Mouse (Mus musculus) heart, embryonic 12.5 days (tissue): ENCODE data around the gene Ubiad1. TPM values are rescaled to one million over a fixed set of nuclear protein-coding genes. Genes with fewer than 3 reads are reported as not detected.

ENCODE experiments used
- ATAC-seq: fragments of 200-750 bp; cut with Nextera tagmentation; 2 replicates; pipeline ENCODE4 v1.8.0; 2017; ENCODE audit warnings: moderate TSS enrichment, moderate library complexity; ENCODE audit not compliant: insufficient number of reproducible peaks, low FRiP score
- H3K27ac ChIP-seq: fragments of 300-500 bp; sonication (generic); 2 replicates; pipeline ENCODE4 v1.5.1; 2016; ENCODE audit warnings: mild to moderate bottlenecking, moderate library complexity; ENCODE audit not compliant: poor library complexity, severe bottlenecking
- H3K27me3 ChIP-seq: fragments of 300-500 bp; sonication (generic); replicated peaks from 2 replicates; pipeline ENCODE4 v1.6.1; 2016; ENCODE audit warnings: mild to moderate bottlenecking, moderate library complexity
- H3K36me3 ChIP-seq: fragments of 300-500 bp; sonication (generic); 2 replicates; pipeline ENCODE4 v1.6.1; 2016; ENCODE audit warnings: mild to moderate bottlenecking, moderate library complexity
- H3K4me1 ChIP-seq: fragments of 300-500 bp; sonication (generic); replicated peaks from 2 replicates; pipeline ENCODE4 v1.6.1; 2016; ENCODE audit warnings: mild to moderate bottlenecking
- H3K4me2 ChIP-seq: fragments of 300-500 bp; sonication (generic); 2 replicates; pipeline ENCODE4 v1.6.1; 2016; ENCODE audit warnings: mild to moderate bottlenecking, moderate library complexity
- H3K4me3 ChIP-seq: fragments of 300-500 bp; sonication (generic); 2 replicates; pipeline ENCODE4 v1.5.1; 2016; ENCODE audit warnings: mild to moderate bottlenecking
- H3K9ac ChIP-seq: fragments of 300-500 bp; sonication (generic); 2 replicates; pipeline ENCODE4 v1.6.1; 2016; ENCODE audit warnings: mild to moderate bottlenecking, moderate library complexity
- H3K9me3 ChIP-seq: fragments of 300-500 bp; sonication (generic); replicated peaks from 2 replicates; pipeline ENCODE4 v1.6.1; 2016; ENCODE audit warnings: mild to moderate bottlenecking, moderate library complexity
- WGBS: fragments of 180-500 bp; shearing (Covaris S2); methylation state at CpG from one replicate; pipeline ENCODE4 v1.1.7; 2016; 5-methylcytosine and 5-hydroxymethylcytosine counted together
- polyA plus RNA-seq: library from polyadenylated mRNA; unstranded; fragments of >200 nt; fragmentation: Nextera tagmentation; extraction: Ambion mirVana; gene quantifications from 2 replicates; pipeline ENCODE4 v1.2.1, GENCODE M21; 2016

Gene Ubiad1
- polyA plus RNA-seq, 1 experiment from 2014 or later: 21.6 TPM

DNA sequence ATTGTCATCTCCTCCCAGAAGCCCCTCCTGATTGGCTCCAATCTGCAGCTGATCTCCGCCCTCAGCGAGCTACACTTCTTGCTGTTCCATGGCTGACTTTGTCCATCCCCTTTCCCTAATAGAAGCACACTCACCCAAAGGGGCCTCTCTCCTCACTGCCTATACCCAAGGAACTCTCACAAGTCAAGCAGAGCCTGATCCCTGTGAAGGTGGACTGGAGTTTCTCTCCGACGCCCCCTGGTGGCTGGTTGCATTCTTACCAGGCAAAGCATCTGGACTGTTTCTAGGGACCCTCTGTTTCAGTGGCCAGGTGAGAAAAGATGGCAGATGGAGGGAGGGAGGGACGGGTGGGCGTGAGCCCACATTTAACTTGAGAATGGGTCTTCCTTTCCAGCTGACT, 14.9 kb downstream of the Ubiad1 start:
- H3K36me3 ChIP-seq: no peaks in the 10 kb centered on the region; the same call in 1 of the 2 replicates
- H3K27me3 ChIP-seq: no peaks in the 10 kb centered on the region
- no peak for ATAC-seq
- no peak overlapping the region for H3K4me3 ChIP-seq
- H3K27ac ChIP-seq: no peak overlapping the region
- no peak overlapping the region for H3K4me2 ChIP-seq
- H3K9me3 ChIP-seq: no peaks in the 10 kb centered on the region
- no peaks in the 10 kb centered on the region for H3K4me1 ChIP-seq
- H3K9ac ChIP-seq: no peak overlapping the region
- 30% methylated on average over 6 of the region's 6 CpGs for WGBS

DNA sequence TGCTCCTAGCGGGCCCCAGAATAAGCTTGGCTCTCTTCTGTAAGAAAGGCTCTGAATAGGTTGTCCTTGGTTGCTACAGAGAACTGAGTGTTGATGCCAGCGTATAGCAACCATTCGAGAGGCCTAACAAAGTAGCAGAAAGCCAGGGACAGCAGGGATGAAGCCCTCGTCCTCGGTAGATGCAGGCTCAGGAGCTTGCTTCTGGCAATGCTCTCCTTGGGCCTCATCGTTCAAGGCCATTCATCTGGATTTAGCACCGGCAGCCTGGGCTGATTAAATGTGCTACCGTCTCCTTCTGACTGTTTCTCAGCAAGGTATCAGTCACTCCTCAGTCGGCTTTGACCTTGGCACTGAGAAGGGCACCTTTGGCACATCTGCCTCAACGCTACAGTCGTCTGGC, 15.4 kb downstream of the Ubiad1 start:
- no peaks in the 10 kb centered on the region for H3K9me3 ChIP-seq

GRCm38 (mm10) chr4:148428544-148428943, 16.0 kb downstream of the Ubiad1 start:
- no peaks in the 10 kb centered on the region; the same call in 1 of the 2 replicates for H3K36me3 ChIP-seq
- WGBS: 69% methylated on average over 5 of the region's 5 CpGs
- ATAC-seq: no peak
- no peak overlapping the region for H3K27ac ChIP-seq
- no peak overlapping the region for H3K9ac ChIP-seq
- H3K4me2 ChIP-seq: no peak overlapping the region
- no peak overlapping the region for H3K4me3 ChIP-seq
- H3K4me1 ChIP-seq: no peaks in the 10 kb centered on the region
- H3K9me3 ChIP-seq: no peaks in the 10 kb centered on the region
- H3K27me3 ChIP-seq: no peaks in the 10 kb centered on the region

More for the DNA sequence above, 15.4 kb downstream of the Ubiad1 start:
- no peaks in the 10 kb centered on the region for H3K4me1 ChIP-seq
- no peak overlapping the region for H3K4me3 ChIP-seq
- no peak overlapping the region for H3K9ac ChIP-seq
- H3K4me2 ChIP-seq: no peak overlapping the region
- no peaks in the 10 kb centered on the region for H3K27me3 ChIP-seq
- no peak for ATAC-seq
- WGBS: 75% methylated on average over 11 of the region's 11 CpGs
- no peak overlapping the region for H3K27ac ChIP-seq
- no peaks in the 10 kb centered on the region; the same call in 1 of the 2 replicates for H3K36me3 ChIP-seq

DNA sequence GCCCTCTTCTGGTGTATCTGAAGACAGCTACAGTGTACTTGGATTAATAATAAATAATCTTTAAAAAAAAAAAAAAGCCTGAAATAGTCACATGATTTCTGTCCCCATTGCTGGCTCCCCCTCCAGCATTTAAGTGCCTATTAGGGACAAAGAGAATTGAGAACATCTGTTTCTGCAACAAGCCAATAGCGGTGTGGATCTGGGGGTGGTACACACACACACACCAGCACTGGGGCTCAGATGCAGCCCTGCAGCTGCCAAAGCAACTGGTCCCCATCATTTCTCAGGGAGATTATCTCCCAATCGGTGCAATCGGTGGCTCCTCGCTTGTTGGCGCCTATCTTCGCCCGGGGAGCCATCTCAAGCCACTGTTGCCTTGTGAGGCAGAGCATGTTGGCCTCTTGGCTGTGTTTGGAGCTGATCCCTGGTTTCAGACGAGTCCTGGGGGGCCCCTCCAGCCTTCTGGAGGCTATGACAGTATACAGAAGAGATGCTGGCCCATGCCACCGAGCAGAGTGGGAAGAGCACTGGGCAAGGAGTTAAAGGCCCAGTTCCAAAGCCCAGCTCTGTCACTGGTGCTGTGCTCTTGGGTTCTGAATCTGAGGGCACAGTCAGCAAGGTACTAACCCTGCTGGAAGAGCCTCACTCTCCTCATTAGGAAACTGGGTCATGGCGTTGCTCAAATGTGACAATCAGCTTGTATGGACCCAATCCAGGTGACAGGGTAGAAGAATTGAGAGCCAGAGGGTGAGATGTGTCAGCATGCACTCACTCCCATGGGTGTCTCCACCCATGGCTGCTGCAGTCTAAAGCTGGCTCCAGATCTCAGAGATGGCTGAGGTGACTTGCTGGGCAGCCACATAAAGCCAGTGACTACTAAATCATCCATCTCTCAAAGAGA, 17.4 kb downstream of the Ubiad1 start:
- H3K27me3 ChIP-seq: no peaks in the 10 kb centered on the region
- no peak overlapping the region for H3K9ac ChIP-seq
- H3K4me3 ChIP-seq: no peak overlapping the region
- H3K4me2 ChIP-seq: no peak overlapping the region
- no peaks in the 10 kb centered on the region for H3K4me1 ChIP-seq
- no peaks in the 10 kb centered on the region; the same call in 1 of the 2 replicates for H3K36me3 ChIP-seq
- no peak overlapping the region for H3K27ac ChIP-seq
- H3K9me3 ChIP-seq: no peaks in the 10 kb centered on the region
- no peak for ATAC-seq
- 76% methylated on average over 10 of the region's 10 CpGs for WGBS

- H3K27ac ChIP-seq: no peak overlapping the region
- no peak overlapping the region for H3K4me3 ChIP-seq
- no peaks in the 10 kb centered on the region for H3K36me3 ChIP-seq
- peaks cover 55% of the 10 kb centered on the region for H3K27me3 ChIP-seq
- WGBS: 69% methylated on average over 6 of the region's 6 CpGs
- ATAC-seq: no peak
- H3K4me2 ChIP-seq: no peak overlapping the region
- H3K9ac ChIP-seq: no peak overlapping the region
- no peaks in the 10 kb centered on the region for H3K9me3 ChIP-seq
- no peaks in the 10 kb centered on the region for H3K4me1 ChIP-seq
These were observed 27.0 kb downstream of the Ubiad1 start for GRCm38 (mm10) chr4:148417559-148417958.

- H3K4me1 ChIP-seq: no peaks in the 10 kb centered on the region
- H3K27ac ChIP-seq: no peak overlapping the region
- no peaks in the 10 kb centered on the region for H3K36me3 ChIP-seq
- ATAC-seq: no peak
- no peak overlapping the region for H3K9ac ChIP-seq
- no peak overlapping the region for H3K4me2 ChIP-seq
- no peak overlapping the region for H3K4me3 ChIP-seq
- H3K9me3 ChIP-seq: no peaks in the 10 kb centered on the region
- WGBS: 34% methylated on average over 11 of the region's 11 CpGs
- peaks cover 55% of the 10 kb centered on the region for H3K27me3 ChIP-seq
These were observed 27.5 kb downstream of the Ubiad1 start for GRCm38 (mm10) chr4:148417074-148417526.

DNA sequence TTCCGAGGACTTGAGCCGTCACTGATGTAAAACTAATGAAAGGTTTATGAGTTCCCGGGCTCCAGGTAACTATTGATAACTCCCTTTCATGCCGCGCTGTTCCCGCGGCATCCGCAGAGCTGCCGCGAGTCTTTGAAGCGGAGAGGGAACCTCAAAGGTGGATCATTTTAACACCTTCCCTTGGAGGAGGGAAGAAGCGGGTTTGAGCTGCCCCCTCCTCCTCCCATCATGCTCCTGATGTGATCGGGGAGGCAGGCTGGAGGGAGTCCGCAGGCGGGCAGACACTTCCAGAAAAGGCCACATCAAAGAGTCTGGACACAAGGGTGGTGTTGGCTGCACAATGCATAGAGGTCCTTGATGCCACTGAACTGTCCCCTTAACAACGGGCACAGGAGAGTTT, 29.0 kb downstream of the Ubiad1 start:
- ATAC-seq: no peak
- Histone ChIP-seq H3K9ac (no peak overlapping the region), H3K4me1 (no peaks in the 10 kb centered on the region), H3K27ac (no peak overlapping the region), H3K27me3 (peaks cover 55% of the 10 kb centered on the region), H3K4me3 (no peak overlapping the region), H3K4me2 (0 out of 2 replicates have a peak overlapping the region, but pooled peaks have one; percentile 1), H3K9me3 (no peaks in the 10 kb centered on the region), H3K36me3 (no peaks in the 10 kb centered on the region)
- 11% methylated on average over 16 of the region's 16 CpGs for WGBS

- H3K4me1 ChIP-seq: peaks cover 14% of the 10 kb centered on the region
- H3K27me3 ChIP-seq: peaks cover 63% of the 10 kb centered on the region
- H3K9me3 ChIP-seq: no peaks in the 10 kb centered on the region
- no peak overlapping the region for H3K4me3 ChIP-seq
- no peak overlapping the region for H3K4me2 ChIP-seq
- H3K36me3 ChIP-seq: no peaks in the 10 kb centered on the region
- H3K27ac ChIP-seq: no peak overlapping the region
- WGBS: 66% methylated on average over 10 of the region's 10 CpGs
- no peak overlapping the region for H3K9ac ChIP-seq
- no peak for ATAC-seq
These were observed 36.2 kb downstream of the Ubiad1 start for GRCm38 (mm10) chr4:148408256-148408975.

DNA sequence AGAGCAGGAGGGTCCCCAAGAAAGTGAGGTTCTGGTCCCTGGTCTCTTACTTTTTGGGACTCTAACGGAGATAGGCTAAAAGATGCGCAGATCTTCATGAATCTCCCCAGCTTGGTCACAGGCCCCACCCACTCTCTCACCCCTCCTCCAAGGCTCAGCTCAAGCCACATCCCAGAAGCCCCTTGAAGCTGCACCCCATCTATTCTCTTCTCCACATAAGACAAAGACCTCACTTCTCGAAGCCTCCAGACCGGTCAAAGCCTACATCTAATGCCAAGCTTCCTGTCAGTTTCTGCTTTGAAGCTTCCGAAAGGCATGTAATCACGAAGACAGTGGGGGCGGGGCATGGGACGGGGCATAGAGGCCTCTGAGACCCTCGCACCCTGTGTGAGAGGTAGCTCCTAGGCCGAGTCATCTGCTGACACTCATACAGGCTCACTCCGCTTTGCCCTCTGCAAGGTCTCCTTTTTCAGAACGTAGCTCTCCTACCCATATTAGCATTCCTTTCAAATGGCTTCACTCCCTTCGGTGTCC, 39.2 kb downstream of the Ubiad1 start:
- Histone ChIP-seq H3K27ac (no peak overlapping the region), H3K9me3 (no peaks in the 10 kb centered on the region), H3K27me3 (peaks cover 88% of the 10 kb centered on the region), H3K4me2 (peak overlapping the region; percentile 18; the same call in 1 of the 2 replicates), H3K4me3 (no peak overlapping the region), H3K9ac (no peak overlapping the region), H3K36me3 (no peaks in the 10 kb centered on the region), H3K4me1 (peaks cover 14% of the 10 kb centered on the region)
- WGBS: 15% methylated on average over 13 of the region's 13 CpGs
- ATAC-seq: no peak

DNA sequence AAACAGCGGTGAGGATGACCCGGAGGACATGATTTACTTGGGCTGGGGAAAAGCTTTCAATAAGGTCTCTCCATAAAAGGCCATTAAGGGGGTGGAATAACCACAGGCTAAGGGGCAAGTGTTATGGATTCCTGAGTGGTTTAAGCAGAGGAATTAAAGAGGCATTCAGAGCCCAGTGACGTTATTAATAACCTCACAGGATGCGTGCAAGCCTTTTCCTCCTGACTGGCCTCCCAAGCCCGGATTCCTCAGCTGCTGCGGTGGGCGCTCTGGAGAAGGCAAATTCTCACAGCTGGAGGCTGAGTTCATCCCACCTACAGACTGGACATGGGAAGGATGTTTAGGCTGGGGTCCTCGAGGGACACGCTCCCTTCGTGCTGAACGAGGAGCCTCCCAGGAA, 39.8 kb downstream of the Ubiad1 start:
- 18% methylated on average over 11 of the region's 11 CpGs for WGBS
- ATAC-seq: no peak
- Histone ChIP-seq H3K36me3 (no peaks in the 10 kb centered on the region), H3K9ac (no peak overlapping the region), H3K27ac (no peak overlapping the region), H3K9me3 (no peaks in the 10 kb centered on the region), H3K4me2 (peak overlapping the region; percentile 18; the same call in 1 of the 2 replicates), H3K27me3 (peaks cover 87% of the 10 kb centered on the region), H3K4me1 (peaks cover 14% of the 10 kb centered on the region), H3K4me3 (no peak overlapping the region)

DNA sequence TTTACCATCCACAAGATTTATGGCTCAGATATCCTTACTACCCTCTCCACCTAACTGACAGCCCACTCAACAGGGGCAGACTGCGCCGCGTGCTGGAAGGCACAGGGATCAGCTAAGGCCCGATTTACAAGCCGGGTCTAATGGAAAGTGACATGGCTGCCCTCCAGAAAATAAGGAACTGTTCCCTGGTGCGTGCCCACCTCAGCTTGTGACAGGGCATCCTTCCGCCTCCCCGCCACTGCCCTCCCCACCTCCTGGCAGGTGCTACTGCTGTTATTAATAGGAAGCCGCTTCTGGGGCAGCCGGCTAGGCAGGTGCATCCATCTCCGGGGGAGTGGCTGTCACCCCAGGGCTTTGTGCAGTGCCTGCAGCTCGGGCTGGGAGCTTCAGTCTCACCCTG, 41.2 kb downstream of the Ubiad1 start:
- 16% methylated on average over 12 of the region's 12 CpGs for WGBS
- Histone ChIP-seq H3K9me3 (no peaks in the 10 kb centered on the region), H3K4me3 (no peak overlapping the region), H3K4me1 (peaks cover 14% of the 10 kb centered on the region), H3K4me2 (no peak overlapping the region), H3K27ac (no peak overlapping the region), H3K36me3 (no peaks in the 10 kb centered on the region), H3K9ac (no peak overlapping the region), H3K27me3 (peaks cover 74% of the 10 kb centered on the region)
- ATAC-seq: no peak
